Mouse (Mus musculus) MN1 (cell line): ENCODE measurements around the gene Matn4.
"Not testable (repeated sequence)": the region's sequence is repeated elsewhere in the genome, so short reads cannot be mapped to it uniquely, and the experiment has no call there.

Experiments
- DNase-seq: peaks from one replicate; pipeline ENCODE4 v3.0.0-alpha.2; 2016; ENCODE audit warnings: low spot score

The Matn4 gene

GRCm38 (mm10) chr2:164371371-164371770, 33.6 kb downstream of the Matn4 start:
- no peak for DNase-seq

GRCm38 (mm10) chr2:164368620-164369105, 36.3 kb downstream of the Matn4 start:
- no peak for DNase-seq

GRCm38 (mm10) chr2:164366947-164367346, 38.0 kb downstream of the Matn4 start:
- DNase-seq: peak; percentile 15

- DNase-seq: no peak
Observed at GRCm38 (mm10) chr2:164360974-164361657, 43.8 kb downstream of the Matn4 start.

- no peak for DNase-seq
Observed at GRCm38 (mm10) chr2:164359668-164360067, 45.3 kb downstream of the Matn4 start.

GRCm38 (mm10) chr2:164359031-164359430, 45.9 kb downstream of the Matn4 start:
- no peak for DNase-seq

GRCm38 (mm10) chr2:164358373-164358772, 46.6 kb downstream of the Matn4 start:
- DNase-seq: no peak

GRCm38 (mm10) chr2:164356177-164356967, 48.6 kb downstream of the Matn4 start:
- DNase-seq: no peak

GRCm38 (mm10) chr2:164353356-164353755, 51.6 kb downstream of the Matn4 start:
- DNase-seq: no peak

GRCm38 (mm10) chr2:164352697-164353096, 52.3 kb downstream of the Matn4 start:
- DNase-seq: no peak

- DNase-seq: no peak
Observed at GRCm38 (mm10) chr2:164348980-164349379, 56.0 kb downstream of the Matn4 start.

- DNase-seq: not testable (repeated sequence)
Observed at GRCm38 (mm10) chr2:164347697-164348096, 57.3 kb downstream of the Matn4 start.

- not testable (repeated sequence) for DNase-seq
Observed at GRCm38 (mm10) chr2:164343732-164344131, 61.2 kb downstream of the Matn4 start.
